Mouse (Mus musculus) c-Kit-positive CD71-negative TER-119-negative erythroid progenitor cells, embryonic 14.5 days (primary cell): ENCODE measurements around the gene Klhdc7a.

ENCODE experiments used
- DNase-seq: peaks from one replicate; pipeline ENCODE4 v3.0.0-alpha.2; 2013; ENCODE audit warnings: low read depth

Klhdc7a gene

GRCm38 (mm10) chr4:139960086-139960713 lies 7.6 kb downstream of the Klhdc7a start:
- no peak for DNase-seq

- no peak for DNase-seq
These were observed 8.6 kb downstream of the Klhdc7a start for GRCm38 (mm10) chr4:139959188-139959587.

DNA sequence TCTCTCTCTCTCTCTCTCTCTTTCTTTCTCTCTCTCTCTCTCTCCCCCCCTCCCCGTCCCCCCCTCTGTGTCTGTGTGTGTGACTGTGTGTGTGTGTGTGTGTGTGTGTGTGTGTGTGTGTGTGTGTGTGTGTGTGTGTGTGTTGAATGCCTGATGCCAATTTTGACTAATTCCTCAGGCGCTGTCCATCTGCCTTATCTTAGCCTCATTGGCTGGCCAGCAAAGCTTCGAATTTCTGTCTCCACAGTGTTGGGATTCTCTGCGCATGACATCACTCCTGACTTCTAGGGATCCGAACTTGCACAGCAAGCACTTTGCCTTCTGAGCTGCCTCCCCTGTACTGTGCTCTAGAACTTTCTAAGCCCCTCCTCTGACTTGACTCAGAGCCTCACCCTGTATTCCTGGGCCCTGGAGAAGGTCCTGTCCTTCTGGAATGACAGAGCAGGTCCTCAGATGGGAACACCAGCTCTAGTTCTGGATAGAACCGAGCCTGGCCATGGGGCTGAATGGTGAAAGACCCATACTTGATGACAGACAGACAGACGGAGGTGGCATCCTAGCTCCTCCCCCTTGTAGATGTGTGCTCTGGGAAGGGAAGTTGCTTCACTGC lies 16.8 kb downstream of the Klhdc7a start:
- DNase-seq = no peak

DNA sequence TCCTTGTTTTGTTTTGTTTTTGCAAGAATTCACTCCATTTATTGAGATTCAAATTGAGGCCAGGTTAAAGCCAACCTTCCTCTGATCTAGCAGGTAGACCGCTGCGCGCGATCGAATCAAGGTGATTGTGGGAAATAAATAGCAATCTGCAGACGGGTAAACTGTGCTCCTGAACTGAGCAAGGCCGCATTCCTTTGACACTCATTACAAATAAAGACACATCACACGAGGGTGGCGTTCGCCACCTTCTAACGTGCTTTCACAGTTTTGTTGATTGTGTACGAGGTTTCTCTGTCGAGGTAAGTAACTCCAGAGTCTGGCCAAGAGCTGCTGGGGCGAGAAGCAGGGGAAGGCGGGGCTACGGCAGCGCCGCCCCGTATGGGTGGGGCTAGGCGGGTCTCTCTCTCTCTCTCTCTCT lies 17.4 kb downstream of the Klhdc7a start:
- DNase-seq = no peak

- no peak for DNase-seq
These were observed 19.2 kb downstream of the Klhdc7a start for GRCm38 (mm10) chr4:139948591-139948990.

GRCm38 (mm10) chr4:139947341-139947740 lies 20.5 kb downstream of the Klhdc7a start:
- no peak for DNase-seq

- no peak for DNase-seq
These were observed 26.0 kb downstream of the Klhdc7a start for GRCm38 (mm10) chr4:139941831-139942230.

DNA sequence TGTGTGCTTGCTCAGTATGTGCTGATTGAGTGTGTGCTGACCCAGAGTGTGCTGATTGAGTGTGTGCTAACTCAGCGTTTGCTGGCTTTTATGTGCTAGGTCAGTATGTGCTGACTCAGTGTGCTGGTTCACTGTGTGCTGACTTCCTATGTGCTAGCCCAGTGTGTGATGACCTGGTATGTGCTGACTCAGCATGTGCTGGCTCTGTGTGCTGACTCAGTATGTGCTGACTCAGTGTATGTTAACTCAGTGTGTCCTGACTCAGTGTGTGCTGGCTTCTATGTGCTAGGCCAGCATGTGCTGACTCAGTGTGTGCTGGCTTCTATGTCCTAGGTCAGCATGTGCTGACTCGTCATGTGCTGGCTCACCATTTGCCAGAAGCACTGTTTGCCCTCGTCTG lies 32.3 kb downstream of the Klhdc7a start:
- DNase-seq = no peak

- DNase-seq = no peak
These were observed 34.6 kb downstream of the Klhdc7a start for GRCm38 (mm10) chr4:139932970-139933801.

- DNase-seq = no peak
These were observed 35.9 kb downstream of the Klhdc7a start for GRCm38 (mm10) chr4:139931790-139932510.

- DNase-seq = no peak
These were observed 36.9 kb downstream of the Klhdc7a start for GRCm38 (mm10) chr4:139930885-139931284.

GRCm38 (mm10) chr4:139926161-139926561 lies 41.7 kb downstream of the Klhdc7a start:
- no peak for DNase-seq

- DNase-seq = no peak
These were observed 42.3 kb downstream of the Klhdc7a start for GRCm38 (mm10) chr4:139925275-139926160.

GRCm38 (mm10) chr4:139916731-139917130 lies 51.1 kb downstream of the Klhdc7a start:
- DNase-seq = no peak
